Mouse (Mus musculus) lung, adult 2 months (tissue): ENCODE measurements around the gene Cdh8.

Experiments
- CTCF ChIP-seq: fragments of 200-500 bp; IDR thresholded peaks from 2 replicates; pipeline ENCODE4 v1.5.1; 2011; ENCODE audit warnings: mild to moderate bottlenecking, low read length, control low read depth; ENCODE audit not compliant: insufficient read depth
- POLR2A ChIP-seq: fragments of 200-500 bp; IDR thresholded peaks from 2 replicates; pipeline ENCODE4 v1.6.1; 2011; ENCODE audit warnings: low read depth, mild to moderate bottlenecking, control low read depth, low read length, borderline replicate concordance; ENCODE audit errors: extremely low read depth

- TF ChIP-seq POLR2A (no peak), CTCF (no peak)
Measured at GRCm38 (mm10) chr8:99184186-99184585, 232.1 kb downstream of the Cdh8 start.
